Mouse (Mus musculus) megakaryocyte, embryonic 14.5 days (primary cell): ENCODE data around the gene Wdr54.

Experiments
- FLI1 ChIP-seq: IDR thresholded peaks from 2 replicates; pipeline ENCODE4 v1.6.1; 2012; ENCODE audit warnings: low read length, inconsistent platforms, mixed read lengths
- GATA1 ChIP-seq: IDR thresholded peaks from 3 replicates; pipeline ENCODE4 v1.6.1; 2012; ENCODE audit warnings: mixed read lengths, low read length, inconsistent platforms, borderline replicate concordance

DNA sequence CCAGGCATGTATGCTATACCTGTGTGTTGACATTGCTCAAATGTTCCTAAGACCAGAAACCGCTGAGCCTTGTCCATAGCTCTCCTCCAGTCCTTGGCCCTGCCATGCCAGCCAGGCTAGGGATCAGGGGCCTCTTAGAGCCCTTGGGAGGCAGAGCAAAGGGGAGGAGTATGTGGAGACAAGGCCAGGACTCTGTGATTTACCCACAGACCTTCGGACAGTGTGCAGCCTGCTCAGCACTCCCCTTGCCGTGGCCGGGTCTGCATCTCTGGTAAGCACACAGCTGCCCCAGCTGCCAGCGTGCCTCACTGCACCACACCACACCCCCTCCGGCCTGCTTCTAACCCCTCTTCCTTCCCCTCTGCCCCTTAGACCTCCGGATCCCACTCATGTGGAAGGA is 8.9 kb downstream of the Wdr54 start:
- TF ChIP-seq GATA1, result no peak
- TF ChIP-seq FLI1, result no peak
